Mouse (Mus musculus): Measurements from ENCODE around the gene Morn1. TPM values are rescaled to one million over a fixed set of nuclear protein-coding genes. Genes with fewer than 3 reads are reported as not detected.

Morn1 gene
- polyA plus RNA-seq, 1 experiment = 0.21 TPM

GRCm38 (mm10) chr4:155129996-155130395 is 43.6 kb downstream of the Morn1 start:
- Histone ChIP-seq H3K4me1 (ENCODE audit: control insufficient read depth) (peaks cover 8% of the 10 kb centered on the region), H3K36me3 (ENCODE audit: control insufficient read depth) (no peaks in the 10 kb centered on the region), H3K9me3 (ENCODE audit: control insufficient read depth, low read length) (no peaks in the 10 kb centered on the region), H3K4me3 (replicated peaks) (no peak overlapping the region), H3K27me3 (ENCODE audit: control insufficient read depth) (no peaks in the 10 kb centered on the region)
- TF ChIP-seq TAL1 (IDR thresholded peaks at IDR 0.05; ENCODE audit: low read length) = no peak
- TF ChIP-seq GATA1 (IDR thresholded peaks at IDR 0.05; ENCODE audit: low read length) = no peak

DNA sequence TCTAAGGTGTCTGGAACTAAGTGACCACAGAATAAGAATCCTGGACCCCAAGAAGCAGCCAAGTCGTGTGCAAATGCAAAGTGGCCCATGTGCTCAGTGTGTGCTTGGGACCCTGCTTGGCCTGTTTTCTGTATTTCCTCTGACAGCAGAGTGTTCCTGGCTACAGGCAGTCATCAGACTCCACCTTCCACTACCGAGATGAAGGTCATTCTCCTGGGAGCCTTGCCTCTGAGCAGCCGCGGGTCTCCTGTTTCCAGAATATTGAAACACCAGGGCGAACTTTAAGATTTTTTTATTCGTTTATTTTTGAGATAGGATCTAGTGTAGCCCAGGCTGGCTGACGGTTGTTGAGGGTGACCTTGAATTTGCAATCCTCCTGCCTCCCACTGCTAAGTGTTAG is 44.2 kb downstream of the Morn1 start:
- no peak overlapping the region for H3K4me3 ChIP-seq (replicated peaks)
- no peaks in the 10 kb centered on the region for H3K9me3 ChIP-seq (ENCODE audit: control insufficient read depth, low read length)
- no peaks in the 10 kb centered on the region for H3K27me3 ChIP-seq (ENCODE audit: control insufficient read depth)
- TF ChIP-seq GATA1 (IDR thresholded peaks at IDR 0.05; ENCODE audit: low read length) = no peak
- TF ChIP-seq TAL1 (IDR thresholded peaks at IDR 0.05; ENCODE audit: low read length) = no peak
- peaks cover 2% of the 10 kb centered on the region for H3K4me1 ChIP-seq (ENCODE audit: control insufficient read depth)
- H3K36me3 ChIP-seq (ENCODE audit: control insufficient read depth) = no peaks in the 10 kb centered on the region

GRCm38 (mm10) chr4:155133188-155133587 is 46.8 kb downstream of the Morn1 start:
- no peaks in the 10 kb centered on the region for H3K4me1 ChIP-seq (ENCODE audit: control insufficient read depth)
- no peaks in the 10 kb centered on the region for H3K27me3 ChIP-seq (ENCODE audit: control insufficient read depth)
- H3K36me3 ChIP-seq (ENCODE audit: control insufficient read depth) = no peaks in the 10 kb centered on the region
- TF ChIP-seq TAL1 (IDR thresholded peaks at IDR 0.05; ENCODE audit: low read length) (no peak), GATA1 (IDR thresholded peaks at IDR 0.05; ENCODE audit: low read length) (no peak)
- H3K9me3 ChIP-seq (ENCODE audit: control insufficient read depth, low read length) = peaks cover 3% of the 10 kb centered on the region; the same call in 1 of the 2 replicates
- H3K4me3 ChIP-seq (replicated peaks) = no peak overlapping the region

GRCm38 (mm10) chr4:155133658-155134417 is 47.5 kb downstream of the Morn1 start:
- Histone ChIP-seq H3K4me1 (ENCODE audit: control insufficient read depth) (no peaks in the 10 kb centered on the region), H3K36me3 (ENCODE audit: control insufficient read depth) (no peaks in the 10 kb centered on the region), H3K27me3 (ENCODE audit: control insufficient read depth) (no peaks in the 10 kb centered on the region), H3K4me3 (replicated peaks) (no peak overlapping the region), H3K9me3 (ENCODE audit: control insufficient read depth, low read length) (peaks cover 3% of the 10 kb centered on the region; the same call in 1 of the 2 replicates)
- no peak for TF ChIP-seq TAL1 (IDR thresholded peaks at IDR 0.05; ENCODE audit: low read length)
- TF ChIP-seq GATA1 (IDR thresholded peaks at IDR 0.05; ENCODE audit: low read length) = no peak

- Histone ChIP-seq H3K4me1 (ENCODE audit: control insufficient read depth) (no peaks in the 10 kb centered on the region), H3K27me3 (ENCODE audit: control insufficient read depth) (no peaks in the 10 kb centered on the region), H3K9me3 (ENCODE audit: control insufficient read depth, low read length) (peaks cover 3% of the 10 kb centered on the region; the same call in 1 of the 2 replicates), H3K36me3 (ENCODE audit: control insufficient read depth) (no peaks in the 10 kb centered on the region), H3K4me3 (replicated peaks) (no peak overlapping the region)
- TF ChIP-seq TAL1 (IDR thresholded peaks at IDR 0.05; ENCODE audit: low read length) (no peak), GATA1 (IDR thresholded peaks at IDR 0.05; ENCODE audit: low read length) (no peak)
Observed at GRCm38 (mm10) chr4:155134686-155135172, 48.4 kb downstream of the Morn1 start.

GRCm38 (mm10) chr4:155135909-155136585 is 49.7 kb downstream of the Morn1 start:
- H3K4me3 ChIP-seq (replicated peaks) = no peak overlapping the region

DNA sequence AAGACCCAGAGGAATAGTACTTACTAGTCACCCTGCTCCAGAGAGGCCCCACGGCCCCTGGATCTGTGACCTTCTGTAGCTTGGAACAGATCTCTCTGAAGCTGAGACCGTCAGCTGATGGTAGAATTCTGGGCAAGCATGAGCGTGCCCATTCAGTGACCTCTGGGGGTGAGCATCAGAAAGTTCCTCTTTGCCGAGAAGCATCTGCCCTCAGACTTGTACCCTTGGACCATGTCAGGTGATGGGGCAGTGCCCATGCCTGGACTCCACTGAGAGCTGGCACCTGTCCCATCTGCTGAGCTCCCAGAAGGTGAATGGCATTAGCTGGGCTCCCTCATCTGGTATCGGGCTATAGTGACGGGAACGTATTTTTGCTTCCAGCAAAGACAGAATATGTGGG is 51.5 kb downstream of the Morn1 start:
- Histone ChIP-seq H3K9me3 (ENCODE audit: control insufficient read depth, low read length) (peaks cover 3% of the 10 kb centered on the region; the same call in 1 of the 2 replicates), H3K4me3 (replicated peaks) (no peak overlapping the region), H3K27me3 (ENCODE audit: control insufficient read depth) (no peaks in the 10 kb centered on the region), H3K36me3 (ENCODE audit: control insufficient read depth) (no peaks in the 10 kb centered on the region), H3K4me1 (ENCODE audit: control insufficient read depth) (no peaks in the 10 kb centered on the region)
- TF ChIP-seq GATA1 (IDR thresholded peaks at IDR 0.05; ENCODE audit: low read length) (no peak), TAL1 (IDR thresholded peaks at IDR 0.05; ENCODE audit: low read length) (no peak)

More at GRCm38 (mm10) chr4:155135909-155136585, 49.7 kb downstream of the Morn1 start:
- peaks cover 3% of the 10 kb centered on the region; the same call in 1 of the 2 replicates for H3K9me3 ChIP-seq (ENCODE audit: control insufficient read depth, low read length)
- TF ChIP-seq TAL1 (IDR thresholded peaks at IDR 0.05; ENCODE audit: low read length) (no peak), GATA1 (IDR thresholded peaks at IDR 0.05; ENCODE audit: low read length) (no peak)
- no peaks in the 10 kb centered on the region for H3K27me3 ChIP-seq (ENCODE audit: control insufficient read depth)
- no peaks in the 10 kb centered on the region for H3K4me1 ChIP-seq (ENCODE audit: control insufficient read depth)
- no peaks in the 10 kb centered on the region for H3K36me3 ChIP-seq (ENCODE audit: control insufficient read depth)

- Histone ChIP-seq H3K27me3 (ENCODE audit: control insufficient read depth) (no peaks in the 10 kb centered on the region), H3K36me3 (ENCODE audit: control insufficient read depth) (no peaks in the 10 kb centered on the region), H3K4me1 (ENCODE audit: control insufficient read depth) (no peaks in the 10 kb centered on the region), H3K4me3 (replicated peaks) (no peak overlapping the region), H3K9me3 (ENCODE audit: control insufficient read depth, low read length) (peaks cover 3% of the 10 kb centered on the region; the same call in 1 of the 2 replicates)
- TF ChIP-seq GATA1 (IDR thresholded peaks at IDR 0.05; ENCODE audit: low read length) = no peak
- TF ChIP-seq TAL1 (IDR thresholded peaks at IDR 0.05; ENCODE audit: low read length) = no peak
Observed at GRCm38 (mm10) chr4:155138451-155138850, 52.1 kb downstream of the Morn1 start.

Data from erythroblast, embryonic 14.5 days (primary cell).